Mouse (Mus musculus) stomach, postnatal 0 days (tissue): Measurements from ENCODE around the gene Vash2.

Experiments used
- CTCF ChIP-seq: IDR thresholded peaks from 2 replicates; pipeline ENCODE4 v1.5.1; 2016; ENCODE audit warnings: antibody characterized with exemption, low read depth, mild to moderate bottlenecking, moderate library complexity
- EP300 ChIP-seq: optimal IDR thresholded peaks from 2 replicates; pipeline ENCODE3; 2016; ENCODE audit warnings: antibody characterized with exemption

GRCm38 (mm10) chr1:190939803-190940202 is 39.3 kb downstream of the Vash2 start:
- TF ChIP-seq CTCF = no peak
- no peak for TF ChIP-seq EP300
